Mouse (Mus musculus) testis, postnatal 10 days (tissue): ENCODE measurements around the gene Gm20388.

Experiments
- DNase-seq: peaks from one replicate; pipeline ENCODE4 v3.0.0; 2021; ENCODE audit warnings: low spot score

The Gm20388 gene

DNA sequence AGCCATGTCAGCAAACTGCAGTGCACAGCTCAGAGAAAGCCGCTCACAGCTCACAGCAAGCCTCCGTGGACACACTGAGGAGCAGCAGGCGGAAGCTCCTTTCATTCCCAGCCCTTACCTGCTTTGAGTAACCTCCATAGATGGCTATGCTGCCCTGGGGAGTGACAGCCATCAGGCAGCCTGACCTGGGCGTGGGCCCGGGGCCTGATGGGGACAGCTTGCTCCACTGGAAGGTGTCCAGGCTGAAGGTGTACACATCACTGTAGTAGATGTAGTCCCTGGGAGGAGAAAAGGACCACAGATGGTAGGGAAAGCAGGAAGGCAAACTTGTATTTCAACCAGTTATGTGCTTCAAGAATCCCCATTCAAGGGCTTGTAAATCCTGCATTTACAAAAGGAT is 1894.2 kb downstream of the Gm20388 start:
- no peak for DNase-seq

DNA sequence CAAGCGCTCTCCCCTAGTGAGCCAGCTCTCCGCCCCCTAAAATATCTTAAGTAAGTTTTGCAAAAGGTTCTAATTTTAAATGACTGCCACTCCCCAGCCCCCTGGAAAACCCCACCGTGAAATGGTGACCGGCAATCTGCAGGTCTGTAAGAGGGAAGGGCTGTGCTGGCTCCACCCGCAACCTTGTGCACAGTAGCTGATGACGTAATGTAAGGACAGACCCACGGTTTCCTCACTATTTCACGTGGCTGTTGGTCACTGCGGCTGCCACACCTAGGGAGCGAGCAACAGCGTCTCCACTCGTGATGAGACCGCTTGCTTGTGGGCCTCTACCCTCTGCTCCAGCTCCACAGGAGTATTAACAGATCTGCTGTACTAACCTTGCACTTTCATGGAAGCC is 1895.5 kb downstream of the Gm20388 start:
- DNase-seq: no peak

DNA sequence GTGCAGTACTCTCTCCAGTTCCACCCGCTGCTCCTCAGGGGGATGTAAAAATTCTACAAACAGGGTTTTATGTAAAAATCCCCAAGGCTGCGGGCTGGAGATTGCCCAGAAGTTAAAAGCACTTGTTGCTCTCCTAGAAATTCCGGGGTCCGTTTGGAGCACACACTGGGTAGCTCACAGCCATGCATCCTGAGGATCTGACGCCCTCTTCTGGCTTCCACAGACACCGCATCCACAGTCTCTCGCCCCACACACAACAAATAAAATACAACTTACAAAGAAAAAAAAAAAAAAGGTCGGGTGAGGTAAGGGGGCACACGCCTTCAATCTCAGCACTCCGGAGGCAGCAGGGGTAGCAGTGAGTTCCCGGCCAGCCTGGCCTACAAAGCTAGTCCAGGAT is 1897.4 kb downstream of the Gm20388 start:
- DNase-seq: no peak

DNA sequence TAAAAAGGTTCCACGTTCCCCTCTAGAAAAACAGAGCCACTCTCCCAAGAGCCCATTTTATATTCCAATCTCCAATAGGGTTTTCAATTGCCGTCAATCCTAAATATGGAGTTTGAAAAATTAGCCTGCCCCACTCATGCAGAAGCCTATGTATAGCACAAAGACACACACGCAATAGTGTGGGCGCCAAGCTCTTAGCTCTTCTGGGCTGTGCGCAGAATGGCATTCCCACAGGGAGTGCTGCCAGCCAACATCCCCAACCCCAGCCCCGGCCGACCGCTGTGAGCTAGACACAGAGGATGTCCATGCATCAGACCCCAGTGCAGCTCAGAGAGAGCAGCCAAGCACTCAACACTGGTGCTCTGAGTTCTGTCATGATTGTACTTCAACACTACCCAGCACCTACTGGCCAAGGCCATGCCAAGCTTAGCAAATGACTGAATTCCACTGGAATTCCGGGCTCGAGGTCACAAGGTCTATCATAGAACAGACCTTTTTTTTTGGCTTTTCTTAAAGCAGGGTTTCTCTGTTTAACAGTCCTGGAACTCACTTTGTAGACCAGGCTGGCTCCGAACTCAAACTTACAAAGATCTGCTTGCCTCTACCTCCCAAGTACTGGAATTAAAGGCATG is 1899.0 kb downstream of the Gm20388 start:
- DNase-seq: no peak

DNA sequence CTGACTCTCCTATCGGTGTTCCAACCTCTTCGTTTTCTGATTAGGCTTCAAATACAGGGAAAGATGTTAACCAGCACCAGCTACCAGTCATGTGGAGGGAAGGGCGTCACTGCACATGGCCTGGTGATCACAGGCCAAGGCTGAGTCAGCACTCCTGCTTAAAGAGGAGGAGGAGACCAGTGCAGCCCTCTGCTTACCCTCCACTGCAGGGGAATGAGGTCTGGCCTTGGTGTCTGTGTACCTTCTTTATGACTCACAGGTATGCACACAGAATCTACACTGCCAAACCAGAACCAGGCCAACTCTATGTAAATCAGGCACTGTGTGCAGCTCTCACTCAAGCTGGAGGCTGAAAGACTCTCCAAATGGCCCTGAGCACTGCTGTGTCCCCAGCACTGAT is 1900.9 kb downstream of the Gm20388 start:
- no peak for DNase-seq

DNA sequence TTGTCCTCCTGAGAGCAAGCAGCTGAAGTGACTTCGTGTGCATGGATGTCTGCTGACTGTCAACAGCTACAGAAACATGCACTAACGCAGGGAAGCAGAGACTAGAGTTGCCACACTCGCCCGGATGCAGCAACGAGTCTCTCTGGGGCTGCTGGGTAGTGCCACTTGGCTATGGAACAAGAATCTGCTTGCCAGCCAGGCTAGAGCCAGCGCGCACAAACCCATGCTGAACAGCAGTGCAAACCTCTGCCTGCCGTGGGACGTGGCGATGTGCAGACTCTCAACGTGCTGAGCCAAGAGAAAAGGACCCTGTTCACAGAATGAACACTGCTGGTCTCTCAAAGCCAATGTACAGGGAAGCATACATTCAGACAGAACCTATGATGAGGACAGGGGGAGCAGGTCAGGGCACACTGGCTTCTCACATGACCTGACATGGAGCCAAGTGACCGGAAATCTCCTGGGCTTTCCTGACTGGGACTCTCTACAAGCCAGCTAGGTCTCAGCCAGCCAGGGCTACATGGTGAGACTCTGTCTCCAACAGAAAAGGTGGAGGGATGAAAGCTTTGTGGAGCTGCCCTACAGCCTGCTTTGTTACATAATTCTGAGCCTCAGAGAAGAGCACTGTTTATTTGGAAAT is 1901.4 kb downstream of the Gm20388 start:
- no peak for DNase-seq

DNA sequence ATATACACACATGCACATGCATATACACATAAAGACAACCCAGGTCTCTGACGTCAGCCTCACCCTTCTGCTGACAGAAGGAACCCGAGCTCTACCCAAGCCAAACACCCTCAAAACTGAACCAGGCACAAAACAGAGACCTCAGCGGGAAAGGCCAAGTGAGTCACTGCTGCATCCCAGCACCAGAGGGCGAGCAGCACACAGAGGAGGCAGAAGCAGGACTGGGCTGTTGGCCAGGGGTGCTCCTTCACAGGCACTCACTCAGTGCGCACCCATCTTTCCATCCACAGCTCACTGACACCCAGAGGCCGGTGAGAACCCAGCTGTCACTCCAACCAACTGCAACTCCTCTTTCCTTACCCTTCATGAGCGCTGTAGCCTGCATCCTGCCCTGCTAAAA is 1907.6 kb downstream of the Gm20388 start:
- no peak for DNase-seq

DNA sequence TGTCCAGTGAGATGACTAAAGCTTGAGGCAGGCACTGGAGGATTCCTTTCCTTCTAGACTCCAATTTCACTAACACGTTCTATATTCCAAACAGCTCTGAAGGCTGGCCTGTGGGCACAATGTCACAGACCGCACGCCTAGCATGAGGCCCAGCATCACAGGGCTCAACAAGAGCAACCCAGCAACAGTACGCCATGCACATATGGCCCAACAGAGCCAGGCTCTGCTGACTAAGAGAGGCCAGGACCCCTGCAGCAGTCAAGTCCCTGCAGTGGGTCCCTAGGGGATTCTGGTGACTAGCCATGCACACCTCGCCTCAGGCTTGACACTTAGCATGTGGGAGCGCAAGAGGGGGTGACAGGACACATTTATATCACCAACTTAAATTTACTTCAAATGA is 1910.2 kb downstream of the Gm20388 start:
- no peak for DNase-seq

DNA sequence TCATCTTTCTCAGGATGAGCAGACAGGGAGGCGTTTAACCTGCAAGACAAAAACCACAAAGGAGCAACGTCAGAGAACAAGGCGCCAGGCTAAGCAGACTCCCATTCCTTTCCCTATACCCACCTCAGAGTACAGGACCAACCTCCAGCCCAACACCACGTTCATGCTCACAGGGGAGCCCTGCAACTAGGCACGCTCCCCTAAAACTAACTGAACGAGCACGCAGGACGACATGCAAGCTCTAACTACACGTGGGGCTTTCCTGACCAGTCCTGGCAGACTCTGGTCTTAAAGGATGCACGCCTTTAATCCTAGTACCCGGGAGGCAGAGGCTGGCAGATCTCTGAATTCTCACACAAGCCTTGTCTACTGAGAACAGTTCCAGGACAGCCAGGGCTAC is 1910.7 kb downstream of the Gm20388 start:
- peak; percentile 37 for DNase-seq

DNA sequence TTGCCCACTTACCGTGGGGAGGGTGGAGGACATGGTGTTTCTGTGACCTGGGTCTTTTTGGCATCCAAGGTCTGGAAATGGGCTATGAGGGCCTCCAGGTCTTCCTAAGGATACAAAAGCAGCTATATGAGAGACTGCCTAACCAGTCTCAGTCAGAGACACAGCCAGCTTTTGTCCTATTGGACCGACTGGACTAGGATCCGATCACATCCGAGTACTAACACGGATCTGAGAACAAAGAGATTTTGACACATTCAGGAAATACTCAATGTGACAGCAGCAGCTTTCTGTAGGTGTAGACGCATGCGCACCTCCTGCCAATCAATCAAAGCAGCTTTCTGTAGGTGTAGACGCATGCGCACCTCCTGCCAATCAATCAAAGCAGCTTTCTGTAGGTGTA is 1911.1 kb downstream of the Gm20388 start:
- no peak for DNase-seq

DNA sequence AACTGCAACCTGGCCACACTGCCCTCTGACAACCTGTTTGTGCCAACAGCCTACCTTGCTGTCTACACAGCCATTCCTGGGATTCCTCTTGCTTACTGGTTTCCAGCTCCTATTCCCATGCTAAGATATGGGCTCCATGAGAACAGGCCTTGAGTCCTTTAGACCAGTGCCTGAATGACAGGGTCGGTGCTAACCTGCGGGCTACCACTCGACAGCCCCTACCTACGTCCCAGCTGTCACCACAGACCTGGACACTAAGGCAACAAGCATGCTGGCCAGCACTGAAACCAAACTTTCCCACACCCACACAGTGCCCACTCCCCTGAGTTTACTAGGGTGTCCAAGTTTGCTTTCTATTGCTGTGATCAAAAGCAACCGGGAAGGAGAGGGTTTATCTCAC is 1917.1 kb downstream of the Gm20388 start:
- DNase-seq: peak; percentile 29

DNA sequence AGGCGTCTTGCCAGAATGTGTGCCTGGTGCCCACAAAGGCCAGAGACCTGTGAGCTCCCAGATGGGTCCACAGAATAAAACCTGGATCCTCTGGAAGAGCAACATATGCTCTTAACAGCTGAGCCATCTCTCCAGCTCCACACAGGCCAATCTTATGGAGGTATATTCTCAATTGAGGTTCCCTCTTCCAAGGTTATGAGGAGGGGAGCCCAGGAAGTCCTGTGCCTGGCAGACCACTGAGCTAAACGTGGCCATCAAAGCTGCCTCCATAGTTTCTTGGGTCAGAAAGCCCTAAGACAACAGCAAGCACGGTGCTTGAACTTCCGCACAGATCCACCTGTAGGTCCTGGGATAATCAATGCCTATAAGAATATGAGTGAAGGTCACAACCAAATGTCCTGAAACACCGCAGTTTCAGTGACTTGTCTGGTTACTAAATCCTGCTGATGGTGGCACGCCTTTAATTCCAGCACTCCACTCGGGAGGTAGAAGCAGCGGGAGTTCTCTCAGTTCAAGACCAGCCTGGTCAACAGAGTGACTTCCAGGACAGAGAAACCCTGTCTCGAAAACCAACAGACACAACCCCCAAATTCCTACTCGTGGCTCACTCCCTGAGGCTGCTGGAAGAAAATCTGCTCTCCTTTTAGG is 1917.9 kb downstream of the Gm20388 start:
- peak; percentile 35 for DNase-seq

DNA sequence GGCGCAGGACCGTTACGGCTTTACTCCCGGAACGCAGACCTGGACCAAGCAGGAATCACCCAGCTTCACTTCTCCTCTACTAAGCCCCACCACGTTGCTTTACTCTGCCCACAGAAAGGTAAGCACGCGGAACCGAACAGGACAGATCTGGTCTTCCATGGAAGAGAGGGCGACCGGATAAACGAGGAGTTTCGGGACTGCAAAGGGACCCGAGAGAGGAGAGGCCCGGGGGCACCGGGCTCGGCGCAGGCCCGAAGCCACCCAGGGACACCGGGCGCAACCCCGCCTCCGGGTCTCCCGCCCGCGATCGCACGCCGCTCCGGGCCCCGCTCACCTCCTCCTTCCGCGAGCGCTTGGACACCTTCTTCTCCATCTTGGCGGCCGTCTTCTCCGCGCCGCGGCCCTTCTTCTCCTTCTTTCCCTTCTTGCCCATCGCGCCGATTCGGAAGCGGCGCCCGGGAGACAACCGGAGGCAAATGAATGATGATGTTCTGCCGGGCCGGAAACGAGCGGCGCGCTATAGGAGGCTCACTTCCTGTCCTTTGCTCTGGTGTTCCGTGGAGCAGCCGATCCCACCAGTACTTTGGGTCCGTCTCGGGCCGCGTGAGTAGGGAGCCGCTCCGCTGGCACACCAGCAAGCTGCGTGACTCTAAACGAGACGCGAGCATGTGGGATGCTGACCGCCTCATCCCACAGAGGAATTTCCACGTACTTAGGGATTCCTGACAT is 1918.6 kb downstream of the Gm20388 start, which contains the start of gene Klhdc4:
TSS of gene Klhdc4 (minus strand) at position 522 of the 729 bp plus-strand sequence.
- DNase-seq: peak; percentile 90

DNA sequence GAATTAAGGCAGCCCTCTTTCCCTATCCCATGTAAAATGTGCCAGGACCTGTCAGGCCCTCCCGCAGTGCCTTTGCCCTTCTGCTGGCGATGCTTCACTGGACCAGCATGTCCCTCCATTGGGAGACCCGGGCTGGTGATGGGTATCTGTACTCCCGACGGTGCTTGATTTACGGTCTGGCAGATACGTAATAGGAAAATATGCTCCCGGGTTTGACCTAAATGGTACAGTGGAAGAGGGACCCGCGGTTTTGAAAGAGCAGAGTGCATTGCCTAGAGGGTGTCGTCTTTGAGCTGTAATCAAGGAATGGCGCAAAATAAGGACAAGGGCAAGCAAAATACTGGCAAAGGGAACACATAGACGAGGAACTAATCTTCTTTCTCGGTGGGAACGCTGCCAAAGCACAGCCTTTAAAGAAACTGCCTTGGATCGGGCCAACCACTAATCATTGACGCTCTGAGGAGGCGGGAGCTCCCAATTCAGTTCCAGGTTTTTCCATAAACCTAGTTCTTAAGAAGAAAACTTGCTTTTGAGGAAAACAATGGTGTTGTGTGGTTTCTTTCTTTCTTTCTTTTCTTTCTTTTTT is 1919.2 kb downstream of the Gm20388 start:
- DNase-seq: peak; percentile 77

DNA sequence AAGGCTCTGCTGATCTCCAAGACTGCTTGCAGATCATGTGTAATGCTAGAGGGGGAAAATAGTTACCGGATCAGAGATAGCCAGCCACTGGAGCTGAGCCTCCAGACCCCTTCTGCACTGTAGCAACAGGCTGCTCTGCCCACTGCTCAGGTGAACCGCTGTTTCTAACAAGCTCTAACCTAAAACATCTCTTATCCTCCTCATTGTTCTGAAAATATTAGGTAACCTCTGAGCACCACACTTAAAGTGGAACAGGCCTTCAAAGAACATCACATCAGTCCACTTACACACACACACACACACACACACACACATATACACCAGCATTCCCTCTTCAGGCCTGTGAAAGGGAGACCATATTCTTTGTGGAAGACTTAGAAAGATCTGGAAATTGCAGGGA is 1921.4 kb downstream of the Gm20388 start:
- peak; percentile 22 for DNase-seq

DNA sequence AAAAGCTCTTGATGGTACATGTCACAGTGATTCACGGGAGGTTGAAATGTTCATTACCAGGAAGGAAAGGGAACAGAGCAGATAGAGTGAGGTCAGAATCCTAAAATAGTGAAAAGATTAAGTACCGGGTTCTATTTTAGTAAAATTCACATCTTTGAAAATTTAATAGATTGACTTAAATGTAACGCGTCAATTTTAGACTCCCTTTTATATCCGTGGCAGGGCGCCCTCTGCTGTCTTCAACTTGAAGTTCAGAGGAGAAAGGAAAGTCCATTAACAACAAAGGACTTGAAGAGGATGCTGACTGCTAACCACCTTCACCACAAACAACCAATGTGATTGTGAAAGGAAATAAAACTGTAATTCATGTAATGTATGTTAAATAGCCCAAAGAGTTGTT is 1921.9 kb downstream of the Gm20388 start:
- DNase-seq: peak; percentile 84

DNA sequence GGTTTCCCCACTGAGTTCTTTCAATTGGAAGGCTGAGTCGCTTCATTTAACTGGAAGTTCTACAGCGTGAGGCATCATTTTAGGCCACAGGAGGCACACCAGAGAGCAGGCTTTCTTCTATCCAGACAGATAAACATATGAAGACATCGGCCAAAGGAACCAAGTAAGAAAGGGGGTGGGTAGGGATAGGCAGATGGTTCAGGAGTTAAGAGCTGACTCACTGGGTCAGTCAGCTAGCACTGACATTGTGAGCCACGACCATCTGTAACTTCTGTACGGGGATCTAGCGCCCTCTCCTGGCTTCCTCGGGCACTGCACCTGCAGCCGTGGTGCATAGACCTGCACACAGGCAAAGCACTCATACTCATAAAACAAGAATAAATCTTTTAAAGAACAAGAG is 1930.6 kb downstream of the Gm20388 start:
- DNase-seq: peak; percentile 85

DNA sequence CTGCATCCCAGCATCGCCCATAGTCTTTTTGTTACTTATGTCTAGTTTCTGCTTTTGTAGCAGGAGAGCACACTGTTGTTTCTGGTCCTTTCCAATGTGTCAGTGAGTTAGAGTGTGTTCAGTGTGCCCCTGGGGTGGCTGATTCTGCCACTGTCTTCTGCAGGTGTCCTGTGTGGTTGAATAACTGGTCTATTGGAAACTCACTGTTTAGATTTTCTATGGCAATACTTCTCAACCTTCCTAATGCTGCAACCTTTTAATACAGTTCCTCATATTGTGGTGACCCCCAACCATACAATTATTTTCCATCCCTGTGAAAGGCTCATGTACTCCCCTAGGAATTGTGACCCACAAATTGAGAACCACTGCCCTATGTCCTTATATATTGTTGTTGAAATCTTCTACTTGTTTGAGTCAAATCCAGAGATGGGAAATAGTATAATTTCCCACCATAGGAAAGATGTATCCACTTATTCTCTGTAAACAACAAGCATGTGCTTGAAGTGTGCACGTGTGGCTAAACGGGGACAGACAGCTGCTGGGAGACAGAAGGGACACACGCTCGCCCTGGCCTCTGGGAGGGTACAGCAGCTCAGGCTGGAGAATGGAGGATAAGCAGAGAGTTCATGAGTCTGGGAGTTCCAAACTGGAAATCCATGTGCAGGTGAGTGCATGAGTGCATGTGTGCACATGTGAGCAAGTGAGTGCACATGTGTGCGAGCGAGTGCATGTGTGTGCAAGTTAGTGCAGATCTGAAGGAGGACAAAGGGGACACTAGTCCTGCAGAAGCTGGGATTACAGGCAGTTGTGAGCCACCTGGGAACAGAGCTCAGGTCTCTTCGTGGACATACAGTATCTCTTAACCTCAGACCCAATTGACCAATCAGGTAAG is 1931.7 kb downstream of the Gm20388 start:
- peak; percentile 38 for DNase-seq

DNA sequence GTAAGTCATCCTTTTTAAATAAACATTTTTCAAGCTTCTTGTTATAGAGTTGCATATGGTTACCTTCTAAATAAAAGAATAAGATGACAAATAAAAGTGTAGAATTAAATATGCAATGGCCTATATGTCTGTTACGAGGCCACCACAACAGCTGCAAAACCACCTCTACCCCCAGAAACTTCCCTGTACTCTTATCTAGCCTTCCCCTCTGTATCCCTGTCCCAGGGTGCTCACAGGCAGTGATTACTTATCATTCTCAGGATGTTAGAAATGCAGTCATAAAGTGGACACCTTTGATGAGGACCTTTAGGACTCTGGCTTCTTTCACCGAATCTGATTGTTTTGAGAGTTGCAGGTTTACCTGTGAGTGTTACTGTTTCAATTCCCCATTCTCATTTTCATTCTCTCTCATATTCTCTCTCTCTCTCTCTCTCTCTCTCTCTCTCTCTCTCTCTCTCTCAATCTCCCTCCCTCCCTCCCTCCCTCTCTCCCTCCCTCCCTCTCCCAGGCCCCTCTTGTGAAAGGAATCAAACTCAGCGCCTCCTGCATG is 1932.6 kb downstream of the Gm20388 start:
- no peak for DNase-seq

DNA sequence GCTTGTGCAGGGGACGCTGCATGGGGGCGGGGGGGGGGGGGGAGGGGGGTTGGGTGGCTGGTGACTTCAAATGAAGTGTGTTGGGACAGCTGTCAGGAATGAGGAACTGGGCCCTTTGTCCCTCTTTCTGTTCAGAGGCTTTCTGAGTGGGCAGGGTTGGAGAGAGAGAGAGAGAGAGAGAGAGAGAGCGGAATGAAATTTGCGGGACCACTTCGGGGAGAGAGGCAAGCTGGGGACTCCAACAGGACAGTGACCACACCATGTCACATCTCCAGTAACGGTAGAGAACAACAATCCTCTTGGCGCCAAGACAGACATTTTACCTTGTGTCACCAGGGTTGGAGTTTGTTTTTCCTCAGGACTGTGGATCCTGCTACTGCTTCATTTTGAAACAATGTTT is 1934.1 kb downstream of the Gm20388 start:
- DNase-seq: peak; percentile 37

DNA sequence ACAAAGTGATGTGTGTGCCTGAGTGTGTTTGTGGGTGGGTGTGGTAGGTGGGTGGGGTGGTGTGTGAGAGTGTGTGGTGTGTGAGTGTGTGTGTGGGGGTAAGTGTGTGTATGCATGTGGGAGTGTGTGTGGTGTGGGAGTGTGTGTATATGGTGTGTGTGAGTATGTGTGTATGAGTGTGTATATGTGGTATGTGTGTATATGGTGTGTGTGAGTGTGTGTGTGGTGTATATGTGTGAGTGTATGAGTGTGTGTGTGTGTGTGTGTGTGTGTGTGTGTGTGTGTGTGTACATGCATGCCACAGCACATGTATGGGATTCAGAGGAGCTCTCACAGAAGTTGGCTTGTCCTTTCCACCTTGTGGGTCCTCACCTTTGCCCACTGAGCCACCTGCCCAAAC is 1936.2 kb downstream of the Gm20388 start:
- DNase-seq: no peak
